Mouse (Mus musculus): Measurements from ENCODE around the gene Gtf3c6. TPM values are rescaled to one million over a fixed set of nuclear protein-coding genes. Genes with fewer than 3 reads are reported as not detected.
"Not testable (repeated sequence)": the region's sequence is repeated elsewhere in the genome, so short reads cannot be mapped to it uniquely, and the experiment has no call there.

The Gtf3c6 gene
- polyA plus RNA-seq (2015; fragmentation: Nextera tagmentation; extraction: Ambion mirVana): 24.7 and 25.5 TPM in 2 replicates

DNA sequence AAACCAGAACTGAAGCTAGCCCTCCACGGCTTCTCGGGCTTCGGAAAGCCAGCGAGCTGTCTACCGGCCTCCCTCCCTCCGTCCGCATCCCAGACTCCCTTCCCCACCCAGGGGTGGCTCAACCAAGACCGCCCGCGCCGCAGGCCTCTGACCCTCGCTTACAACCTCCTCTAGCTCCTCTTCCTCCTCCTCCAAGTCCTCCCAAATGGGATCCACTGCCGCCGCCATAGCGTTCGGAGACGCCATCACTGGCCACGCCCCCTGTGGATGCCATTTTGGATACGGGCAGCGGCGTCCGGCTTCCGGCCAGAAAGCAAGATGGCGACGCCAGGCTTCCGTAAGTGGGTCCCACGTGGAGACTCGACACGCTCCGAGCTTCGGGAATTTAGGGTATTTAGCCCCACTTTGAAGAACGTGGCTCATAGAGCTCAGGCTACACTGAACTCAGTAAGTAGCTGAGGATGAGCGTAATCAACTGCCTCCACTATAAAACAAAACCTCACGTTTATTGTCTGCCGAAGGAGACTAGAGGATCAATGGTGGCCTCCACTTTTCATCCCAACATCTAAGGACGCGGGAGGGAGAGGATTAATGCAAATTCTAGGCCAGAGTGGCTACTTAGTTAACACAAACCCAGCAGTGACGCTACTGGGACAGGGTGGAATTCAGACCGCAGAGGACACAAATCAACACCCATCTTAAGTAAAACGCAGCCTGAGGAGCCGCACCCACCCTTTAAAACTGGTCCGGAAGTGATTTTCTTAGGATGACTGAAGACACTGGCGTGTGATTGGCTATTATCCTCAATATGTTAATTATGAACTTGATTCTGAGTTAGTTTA lies at the start of gene Gtf3c6:
Gene Gtf3c6, minus strand, starts transcription at position 695 of the 842 bp plus-strand sequence.
- H3K4me1 ChIP-seq (replicated peaks): peaks cover 40% of the 10 kb centered on the region
- H3K36me3 ChIP-seq (replicated peaks): peaks cover 19% of the 10 kb centered on the region
- under 1% methylated on average over 43 of the region's 43 CpGs for WGBS (ENCODE audit: insufficient replicate concordance)
- peak within 1 kb of the TSS; percentile 83 for H3K9ac ChIP-seq
- no peaks in the 10 kb centered on the region for H3K9me3 ChIP-seq (replicated peaks)
- peak within 1 kb of the TSS; percentile 86 for H3K4me2 ChIP-seq
- H3K27me3 ChIP-seq: no peaks in the 10 kb centered on the region
- H3K4me3 ChIP-seq (replicated peaks): peak within 1 kb of the TSS; percentile 83
- ATAC-seq (ENCODE audit: insufficient read depth): peak; percentile 59
- peak within 1 kb of the TSS; percentile 92 for H3K27ac ChIP-seq (replicated peaks)

DNA sequence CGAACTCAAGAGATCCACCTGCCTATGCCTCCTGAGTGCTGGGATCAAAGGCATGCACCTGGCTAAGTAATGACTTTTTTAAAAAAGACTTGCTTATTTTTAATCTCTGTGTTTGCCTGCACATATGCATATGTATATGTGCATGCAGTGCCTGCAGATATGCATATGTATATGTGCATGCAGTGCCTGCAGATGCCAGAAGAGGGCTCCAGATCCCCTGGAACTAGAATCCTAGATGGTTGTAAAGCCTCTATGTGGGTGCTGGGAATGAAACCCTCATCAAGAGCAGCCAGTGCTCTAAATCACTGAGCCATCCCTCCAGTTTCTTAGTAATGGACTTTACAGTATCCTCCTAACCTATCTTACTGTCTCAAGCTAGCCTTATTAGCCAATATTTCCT lies 48.1 kb upstream of the Gtf3c6 start:
- Histone ChIP-seq H3K4me3 (replicated peaks) (no peak overlapping the region), H3K9me3 (replicated peaks) (peaks cover 4% of the 10 kb centered on the region; the same call in 1 of the 2 replicates), H3K9ac (no peak overlapping the region), H3K27me3 (no peaks in the 10 kb centered on the region), H3K27ac (replicated peaks) (no peak overlapping the region), H3K4me2 (no peak overlapping the region), H3K4me1 (replicated peaks) (peaks cover 22% of the 10 kb centered on the region), H3K36me3 (replicated peaks) (no peaks in the 10 kb centered on the region)
- no peak for ATAC-seq (ENCODE audit: insufficient read depth)
- 79% methylated on average over 1 of the region's 1 CpGs for WGBS (ENCODE audit: insufficient replicate concordance)

DNA sequence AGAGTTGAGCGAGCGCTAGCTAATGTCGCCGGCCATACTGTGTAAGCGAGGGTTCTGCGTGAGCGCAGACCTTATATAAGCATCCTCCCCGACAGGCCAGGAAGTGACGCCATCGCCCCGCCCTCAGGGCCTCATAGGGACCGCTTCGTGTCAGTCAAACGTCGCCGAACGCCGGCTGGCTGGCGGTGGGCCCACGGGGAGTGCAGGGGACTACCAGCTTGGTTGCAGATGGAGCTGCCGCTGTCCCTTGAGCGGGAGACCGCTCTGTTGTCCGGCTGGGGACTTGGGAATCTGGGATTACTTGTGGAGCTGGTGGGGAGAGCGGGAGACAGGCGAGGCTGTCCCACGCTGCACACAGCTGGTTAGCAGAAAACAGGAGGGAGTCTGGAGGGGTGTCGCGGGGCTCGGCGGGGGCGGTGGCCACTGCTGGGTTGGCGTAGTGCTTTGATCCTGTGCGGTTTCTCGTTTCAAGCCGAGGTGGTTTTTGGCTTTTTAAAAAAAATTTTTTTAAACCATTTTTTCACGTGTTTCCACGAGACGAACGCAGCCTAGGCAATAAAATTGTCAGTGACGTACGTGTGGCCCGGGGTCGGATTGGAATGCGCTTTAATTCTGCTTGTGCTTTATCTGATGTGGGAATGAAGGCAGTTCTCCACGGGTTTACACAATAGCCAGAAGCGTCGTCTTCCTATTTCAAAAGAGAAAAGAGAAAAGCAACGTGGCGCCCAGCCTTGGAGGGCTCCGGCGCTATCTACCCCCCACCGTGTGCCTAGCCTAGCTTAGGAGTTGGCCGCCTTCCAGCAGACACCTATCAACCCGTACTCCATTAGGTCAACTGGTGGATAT lies 44.5 kb upstream of the Gtf3c6 start, which contains the start of gene Amd1:
Gene Amd1, minus strand, starts transcription at position 47 of the 846 bp plus-strand sequence.
- Histone ChIP-seq H3K36me3 (replicated peaks) (peaks cover 6% of the 10 kb centered on the region; the same call in 1 of the 2 replicates), H3K9me3 (replicated peaks) (peaks cover 4% of the 10 kb centered on the region; the same call in 1 of the 2 replicates), H3K4me2 (peak within 1 kb of the TSS; percentile 91), H3K4me3 (replicated peaks) (peak within 1 kb of the TSS; percentile 94), H3K27me3 (no peaks in the 10 kb centered on the region), H3K27ac (replicated peaks) (peak within 1 kb of the TSS; percentile 92), H3K4me1 (replicated peaks) (peaks cover 33% of the 10 kb centered on the region), H3K9ac (peak within 1 kb of the TSS; percentile 97)
- under 1% methylated on average over 55 of the region's 55 CpGs for WGBS (ENCODE audit: insufficient replicate concordance)
- peak; percentile 87 for ATAC-seq (ENCODE audit: insufficient read depth)

DNA sequence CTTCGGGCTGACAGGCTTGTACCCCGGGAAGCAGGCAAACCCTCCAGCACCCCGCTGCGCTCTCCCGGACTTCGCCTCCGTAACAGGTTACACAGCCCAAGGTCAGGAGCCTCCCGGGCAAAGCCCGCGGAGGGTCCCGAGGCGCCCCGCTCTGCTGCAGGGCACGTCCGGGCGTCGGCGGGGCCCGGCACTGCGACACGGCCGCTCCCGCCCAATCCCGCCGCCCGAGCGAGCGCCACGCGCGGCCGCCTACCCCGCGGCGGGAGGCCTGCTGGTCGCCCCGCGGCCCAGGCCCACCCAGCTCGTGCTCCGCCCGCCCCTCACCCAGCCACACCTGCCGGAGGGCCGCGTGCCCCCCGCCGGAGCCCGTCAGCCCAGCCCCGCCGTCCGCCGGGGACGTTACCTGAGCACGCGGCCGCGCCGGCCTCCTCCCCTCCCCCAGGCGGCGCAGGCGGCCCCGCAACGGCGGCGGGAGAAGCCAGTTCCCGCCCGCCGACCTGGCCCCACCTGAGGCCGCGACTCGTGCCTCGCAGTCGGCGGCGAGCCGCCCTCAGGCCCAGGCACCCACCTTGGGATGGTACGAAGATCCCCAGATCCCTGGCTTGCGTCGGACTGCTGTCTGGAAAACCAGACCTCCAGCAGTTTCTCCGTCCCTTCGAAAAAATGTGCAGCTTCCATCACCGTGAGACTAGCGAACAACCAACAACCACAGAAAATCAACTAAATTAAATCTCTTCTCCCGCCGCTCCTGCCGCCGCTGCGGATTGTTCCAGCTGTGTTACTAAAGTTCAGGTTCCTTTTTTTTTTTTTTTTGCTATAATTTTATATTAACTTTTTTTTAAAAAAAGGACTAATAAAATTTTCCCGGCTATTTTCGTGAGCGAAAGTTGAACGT lies 43.5 kb upstream of the Gtf3c6 start:
- peak overlapping the region; percentile 97 for H3K9ac ChIP-seq
- not testable (repeated sequence) for H3K36me3 ChIP-seq (replicated peaks); H3K9me3 ChIP-seq (replicated peaks); H3K27me3 ChIP-seq
- H3K4me1 ChIP-seq (replicated peaks): peaks cover 42% of the 10 kb centered on the region
- WGBS (ENCODE audit: insufficient replicate concordance): under 1% methylated on average over 82 of the region's 91 CpGs
- peak overlapping the region; percentile 91 for H3K4me2 ChIP-seq
- peak overlapping the region; percentile 91 for H3K27ac ChIP-seq (replicated peaks)
- peak; percentile 45 for ATAC-seq (ENCODE audit: insufficient read depth)
- peak overlapping the region; percentile 94 for H3K4me3 ChIP-seq (replicated peaks)

DNA sequence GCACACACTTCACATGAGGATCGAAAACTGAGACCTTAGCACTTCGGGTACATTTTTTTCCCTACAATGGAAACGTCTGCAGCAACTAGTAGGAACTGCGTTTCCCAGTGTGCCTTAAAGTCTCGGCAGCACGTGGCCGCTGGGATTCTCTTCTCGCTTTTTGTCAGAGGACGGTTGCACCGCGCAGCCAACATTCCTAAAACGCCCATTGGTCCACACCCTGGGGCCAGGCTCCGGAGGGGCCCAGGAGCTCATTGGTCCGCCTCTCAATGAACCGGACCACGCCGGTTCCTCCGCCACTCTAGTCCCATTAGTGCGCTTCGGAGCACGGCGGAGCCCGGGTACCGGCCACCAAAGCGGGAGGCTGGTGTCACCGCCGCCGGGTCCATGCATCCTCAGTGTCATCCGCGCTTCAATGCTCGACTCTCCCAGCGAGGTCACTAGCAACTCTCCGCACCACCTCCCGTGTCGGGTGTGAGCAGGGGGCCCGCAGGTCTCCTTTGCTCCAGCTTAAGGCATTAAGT lies 42.8 kb upstream of the Gtf3c6 start:
- peaks cover 49% of the 10 kb centered on the region for H3K4me1 ChIP-seq (replicated peaks)
- H3K9ac ChIP-seq: peak overlapping the region; percentile 97
- peak overlapping the region; percentile 82 for H3K4me2 ChIP-seq
- H3K9me3 ChIP-seq (replicated peaks): no peaks in the 10 kb centered on the region
- ATAC-seq (ENCODE audit: insufficient read depth): peak; percentile 77
- no peaks in the 10 kb centered on the region for H3K27me3 ChIP-seq
- peaks cover 6% of the 10 kb centered on the region for H3K36me3 ChIP-seq (replicated peaks)
- H3K27ac ChIP-seq (replicated peaks): peak overlapping the region; percentile 91
- under 1% methylated on average over 36 of the region's 36 CpGs for WGBS (ENCODE audit: insufficient replicate concordance)
- H3K4me3 ChIP-seq (replicated peaks): peak overlapping the region; percentile 94

DNA sequence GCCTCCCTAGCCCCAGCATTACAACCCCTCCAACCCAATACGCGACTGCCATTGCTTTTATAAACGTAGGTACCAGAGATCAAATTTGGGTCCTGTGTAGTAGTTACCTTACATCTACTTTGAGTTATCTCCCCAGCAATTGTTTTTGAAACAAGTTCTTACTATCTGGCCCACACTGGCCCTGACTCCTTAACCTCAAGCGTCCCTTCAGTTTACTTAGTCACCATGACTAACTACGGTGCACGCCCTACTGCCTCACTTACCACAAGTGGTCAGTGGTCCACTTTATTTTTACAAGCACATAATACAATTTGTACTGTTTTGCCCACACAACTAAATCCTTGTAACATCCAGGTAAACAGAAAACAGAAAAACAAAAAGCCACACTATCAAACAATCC lies 34.7 kb upstream of the Gtf3c6 start:
- no peak overlapping the region for H3K4me2 ChIP-seq
- no peak overlapping the region for H3K4me3 ChIP-seq (replicated peaks)
- peaks cover 53% of the 10 kb centered on the region for H3K36me3 ChIP-seq (replicated peaks)
- peaks cover 38% of the 10 kb centered on the region for H3K4me1 ChIP-seq (replicated peaks)
- no peaks in the 10 kb centered on the region for H3K27me3 ChIP-seq
- H3K9ac ChIP-seq: no peak overlapping the region
- ATAC-seq (ENCODE audit: insufficient read depth): no peak
- WGBS (ENCODE audit: insufficient replicate concordance): 83% methylated on average over 6 of the region's 6 CpGs
- H3K9me3 ChIP-seq (replicated peaks): no peaks in the 10 kb centered on the region
- no peak overlapping the region for H3K27ac ChIP-seq (replicated peaks)

DNA sequence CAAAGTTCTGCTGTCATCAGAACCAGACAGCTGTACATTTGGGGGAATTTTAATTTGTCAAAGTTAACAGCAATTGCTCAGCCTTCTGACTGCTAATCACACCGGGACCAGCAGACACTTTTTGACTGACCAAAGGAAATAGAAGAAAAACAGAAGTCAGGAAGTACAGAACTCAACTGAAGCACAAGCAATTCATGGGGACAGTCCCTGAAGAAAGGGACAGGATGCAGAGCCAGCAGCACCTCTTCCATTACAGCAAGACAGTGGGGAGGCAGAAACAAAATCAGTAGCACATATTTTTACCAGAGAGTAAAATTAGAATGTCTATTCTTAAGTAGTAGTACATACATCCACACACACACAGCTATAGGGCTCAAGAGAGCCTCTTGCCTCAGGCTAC lies 28.9 kb upstream of the Gtf3c6 start:
- ATAC-seq (ENCODE audit: insufficient read depth): no peak
- H3K36me3 ChIP-seq (replicated peaks): peaks cover 53% of the 10 kb centered on the region
- WGBS (ENCODE audit: insufficient replicate concordance): 47% methylated on average over 1 of the region's 1 CpGs

DNA sequence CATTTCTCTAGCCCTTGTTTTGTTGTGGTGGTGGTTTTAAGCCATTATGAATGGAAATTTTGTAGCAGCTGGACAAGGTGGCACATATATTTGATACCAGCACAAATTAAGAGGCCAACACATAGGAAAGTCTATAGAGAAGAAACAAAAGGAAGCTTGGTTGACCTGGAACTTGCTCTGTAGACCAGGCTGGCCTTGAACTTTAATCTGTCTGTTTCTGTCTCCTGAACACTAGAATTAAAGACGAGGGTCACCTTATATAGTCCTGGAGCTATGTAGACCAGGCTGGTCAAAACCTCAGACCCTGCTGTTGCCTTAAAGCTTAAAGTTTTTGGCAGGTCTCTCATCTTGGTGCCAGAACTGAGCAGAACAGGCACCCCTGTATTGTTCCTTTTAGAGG lies 27.7 kb upstream of the Gtf3c6 start:
- Histone ChIP-seq H3K4me3 (replicated peaks) (no peak overlapping the region), H3K4me2 (no peak overlapping the region), H3K9ac (no peak overlapping the region), H3K9me3 (replicated peaks) (no peaks in the 10 kb centered on the region), H3K27me3 (no peaks in the 10 kb centered on the region), H3K36me3 (replicated peaks) (peaks cover 41% of the 10 kb centered on the region), H3K27ac (replicated peaks) (no peak overlapping the region), H3K4me1 (replicated peaks) (no peaks in the 10 kb centered on the region; the same call in 1 of the 2 replicates)
- ATAC-seq (ENCODE audit: insufficient read depth): no peak
- 64% methylated on average over 1 of the region's 1 CpGs for WGBS (ENCODE audit: insufficient replicate concordance)

More for the DNA sequence above, 28.9 kb upstream of the Gtf3c6 start:
- no peak overlapping the region for H3K4me3 ChIP-seq (replicated peaks)
- no peaks in the 10 kb centered on the region for H3K9me3 ChIP-seq (replicated peaks)
- no peaks in the 10 kb centered on the region; the same call in 1 of the 2 replicates for H3K4me1 ChIP-seq (replicated peaks)
- H3K27me3 ChIP-seq: no peaks in the 10 kb centered on the region
- no peak overlapping the region for H3K9ac ChIP-seq
- H3K4me2 ChIP-seq: no peak overlapping the region
- no peak overlapping the region for H3K27ac ChIP-seq (replicated peaks)

DNA sequence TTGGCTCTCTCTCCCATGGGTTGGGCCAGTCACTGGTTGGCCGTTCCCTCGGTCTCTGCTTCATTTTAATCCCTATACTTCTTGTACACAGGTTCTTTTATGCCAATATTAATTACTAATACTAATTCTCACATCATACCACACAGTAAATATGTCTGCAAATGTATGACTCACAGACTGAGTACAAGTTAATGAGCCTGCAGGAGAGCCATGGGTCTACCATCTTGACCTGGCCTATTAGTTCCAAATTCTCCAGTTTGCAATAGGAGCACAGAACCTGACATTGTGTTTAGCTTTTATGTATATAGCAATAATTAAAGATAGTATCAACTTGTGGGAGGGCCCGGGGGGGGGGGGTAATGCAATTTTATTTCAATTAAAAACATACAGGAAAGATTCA lies 27.1 kb upstream of the Gtf3c6 start:
- no peak overlapping the region for H3K27ac ChIP-seq (replicated peaks)
- H3K27me3 ChIP-seq: no peaks in the 10 kb centered on the region
- no peak for ATAC-seq (ENCODE audit: insufficient read depth)
- peaks cover 35% of the 10 kb centered on the region for H3K36me3 ChIP-seq (replicated peaks)
- H3K9me3 ChIP-seq (replicated peaks): no peaks in the 10 kb centered on the region
- H3K4me1 ChIP-seq (replicated peaks): no peaks in the 10 kb centered on the region; the same call in 1 of the 2 replicates
- no peak overlapping the region for H3K4me3 ChIP-seq (replicated peaks)
- no peak overlapping the region for H3K9ac ChIP-seq
- 83% methylated on average over 3 of the region's 3 CpGs for WGBS (ENCODE audit: insufficient replicate concordance)
- H3K4me2 ChIP-seq: no peak overlapping the region

DNA sequence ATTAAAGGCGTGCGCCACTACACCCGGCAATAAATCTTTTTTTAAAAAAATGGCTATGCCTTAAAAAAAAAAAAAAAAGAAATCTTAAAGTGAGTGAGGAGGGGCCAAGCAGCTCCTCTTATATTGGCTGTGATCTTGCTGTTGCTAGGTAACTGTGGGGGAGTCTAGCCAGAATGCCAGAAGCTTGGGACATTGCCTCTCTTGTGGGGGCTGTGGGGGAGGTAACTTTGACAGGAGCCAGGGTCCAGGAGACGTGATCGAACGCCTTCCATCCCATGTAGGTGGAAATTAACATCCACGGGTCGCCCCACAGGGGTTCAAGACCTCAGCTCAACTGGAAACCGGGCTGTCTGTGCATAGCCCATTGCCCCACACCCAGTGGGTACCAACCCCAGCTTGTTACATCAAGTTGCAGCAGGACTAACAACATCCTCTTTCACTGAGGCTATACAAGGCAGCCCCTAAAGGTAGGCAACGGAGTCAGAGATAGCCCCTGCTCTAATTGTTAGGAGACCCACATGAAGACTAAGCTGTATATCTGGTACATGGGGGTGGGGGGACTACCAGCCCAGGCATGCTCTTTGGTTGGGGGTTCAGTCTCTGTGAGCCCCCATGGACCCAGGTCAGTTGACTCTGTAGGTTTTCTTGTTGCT lies 26.4 kb upstream of the Gtf3c6 start:
- Histone ChIP-seq H3K4me3 (replicated peaks) (no peak overlapping the region), H3K9me3 (replicated peaks) (no peaks in the 10 kb centered on the region), H3K27ac (replicated peaks) (no peak overlapping the region), H3K36me3 (replicated peaks) (peaks cover 28% of the 10 kb centered on the region), H3K4me2 (no peak overlapping the region), H3K27me3 (no peaks in the 10 kb centered on the region), H3K9ac (no peak overlapping the region), H3K4me1 (replicated peaks) (no peaks in the 10 kb centered on the region; the same call in 1 of the 2 replicates)
- ATAC-seq (ENCODE audit: insufficient read depth): no peak
- 88% methylated on average over 10 of the region's 10 CpGs for WGBS (ENCODE audit: insufficient replicate concordance)

Data from liver, embryonic 15.5 days (tissue).